Mouse (Mus musculus): Measurements from ENCODE around the gene Exoc4. TPM values are rescaled to one million over a fixed set of nuclear protein-coding genes. Genes with fewer than 3 reads are reported as not detected.

Exoc4 gene
- polyA plus RNA-seq, 1 experiment from 2014 or later, result 70.0 TPM

DNA sequence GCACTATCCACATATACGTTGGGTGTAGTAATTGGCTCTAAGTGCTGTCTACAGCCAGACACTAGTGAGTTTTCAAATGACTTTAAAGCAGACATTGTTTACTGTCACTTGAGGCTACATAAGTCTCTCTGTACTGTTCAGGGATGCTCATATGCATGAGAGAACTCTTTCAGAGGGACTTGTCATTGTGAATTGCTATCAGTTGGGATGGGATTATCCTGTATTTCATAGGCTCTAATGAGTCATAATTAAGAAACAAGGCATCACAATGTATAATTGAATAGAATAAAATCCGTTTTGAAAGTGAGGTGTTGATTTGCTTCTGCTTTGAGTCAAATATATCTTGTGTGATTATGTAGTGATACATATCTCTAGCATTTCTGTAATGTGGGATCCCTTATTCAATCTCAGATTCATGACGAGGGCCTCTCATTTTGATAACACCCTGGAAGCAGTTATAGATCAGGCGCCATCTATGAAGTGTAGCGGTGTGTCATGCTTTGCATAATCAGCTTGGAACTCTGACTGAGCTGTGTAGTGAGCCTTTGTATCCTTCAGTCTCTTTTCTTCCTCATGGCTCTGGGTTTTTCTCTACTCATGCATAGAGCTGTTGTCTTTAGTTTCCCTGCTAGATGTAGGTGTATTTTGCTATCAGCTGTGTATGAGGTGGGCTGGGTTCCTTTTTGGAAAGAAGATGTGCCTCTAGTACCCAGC lies 8.3 kb downstream of the Exoc4 start:
- Histone ChIP-seq H3K4me1 (replicated peaks; ENCODE audit: control insufficient read depth, insufficient read depth, low read length) (peaks cover 5% of the 10 kb centered on the region; the same call in 1 of the 2 replicates), H3K4me2 (ENCODE audit: low read length) (no peak overlapping the region), H3K27ac (ENCODE audit: low read length) (no peak overlapping the region), H3K27me3 (replicated peaks; ENCODE audit: control insufficient read depth, insufficient read depth, low read length) (no peaks in the 10 kb centered on the region), H3K36me3 (ENCODE audit: control insufficient read depth, insufficient read depth) (no peaks in the 10 kb centered on the region), H3K9ac (replicated peaks; ENCODE audit: low read depth, low read length) (no peak overlapping the region), H3K4me3 (replicated peaks; ENCODE audit: low read length) (no peak overlapping the region), H3K9me3 (ENCODE audit: control insufficient read depth, low read length) (no peaks in the 10 kb centered on the region)
- ATAC-seq, result 0 out of 2 replicates have a peak, but pooled peaks have one; percentile 58
- 39% methylated on average over 5 of the region's 5 CpGs for WGBS

DNA sequence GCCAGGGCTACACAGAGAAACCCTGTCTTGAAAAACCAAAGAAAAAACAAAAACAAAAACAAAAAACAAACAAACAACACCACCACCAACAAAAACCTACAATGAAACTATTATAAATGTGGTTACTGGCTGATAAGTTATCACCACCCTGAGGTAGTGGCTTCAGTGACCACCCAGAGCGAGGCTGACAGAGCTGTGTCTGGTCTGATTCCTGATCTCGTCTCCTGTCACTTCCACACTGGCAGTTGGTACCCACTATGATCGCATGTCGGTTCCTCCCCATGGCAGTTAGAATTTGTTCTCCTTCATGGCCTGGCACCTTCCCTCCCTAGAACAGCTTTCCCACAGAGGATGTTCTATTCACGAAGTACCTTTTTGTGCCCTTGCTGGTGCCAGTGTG lies 11.0 kb downstream of the Exoc4 start:
- Histone ChIP-seq H3K9me3 (ENCODE audit: control insufficient read depth, low read length) (no peaks in the 10 kb centered on the region), H3K4me1 (replicated peaks; ENCODE audit: control insufficient read depth, insufficient read depth, low read length) (peaks cover 11% of the 10 kb centered on the region), H3K9ac (replicated peaks; ENCODE audit: low read depth, low read length) (no peak overlapping the region), H3K36me3 (ENCODE audit: control insufficient read depth, insufficient read depth) (no peaks in the 10 kb centered on the region), H3K27ac (ENCODE audit: low read length) (no peak overlapping the region), H3K4me3 (replicated peaks; ENCODE audit: low read length) (no peak overlapping the region), H3K27me3 (replicated peaks; ENCODE audit: control insufficient read depth, insufficient read depth, low read length) (no peaks in the 10 kb centered on the region), H3K4me2 (ENCODE audit: low read length) (no peak overlapping the region)
- no peak for ATAC-seq
- WGBS, result 90% methylated on average over 5 of the region's 5 CpGs

GRCm38 (mm10) chr6:33261606-33262005 lies 12.7 kb downstream of the Exoc4 start:
- Histone ChIP-seq H3K27me3 (replicated peaks; ENCODE audit: control insufficient read depth, insufficient read depth, low read length) (no peaks in the 10 kb centered on the region), H3K9ac (replicated peaks; ENCODE audit: low read depth, low read length) (no peak overlapping the region), H3K4me2 (ENCODE audit: low read length) (no peak overlapping the region), H3K9me3 (ENCODE audit: control insufficient read depth, low read length) (no peaks in the 10 kb centered on the region), H3K36me3 (ENCODE audit: control insufficient read depth, insufficient read depth) (peaks cover 2% of the 10 kb centered on the region; the same call in 1 of the 2 replicates), H3K27ac (ENCODE audit: low read length) (no peak overlapping the region), H3K4me1 (replicated peaks; ENCODE audit: control insufficient read depth, insufficient read depth, low read length) (peaks cover 11% of the 10 kb centered on the region), H3K4me3 (replicated peaks; ENCODE audit: low read length) (no peak overlapping the region)
- ATAC-seq, result no peak
- 90% methylated on average over 3 of the region's 3 CpGs for WGBS

GRCm38 (mm10) chr6:33263950-33264349 lies 15.1 kb downstream of the Exoc4 start:
- Histone ChIP-seq H3K27me3 (replicated peaks; ENCODE audit: control insufficient read depth, insufficient read depth, low read length) (no peaks in the 10 kb centered on the region), H3K4me1 (replicated peaks; ENCODE audit: control insufficient read depth, insufficient read depth, low read length) (peaks cover 8% of the 10 kb centered on the region), H3K9me3 (ENCODE audit: control insufficient read depth, low read length) (no peaks in the 10 kb centered on the region), H3K4me2 (ENCODE audit: low read length) (no peak overlapping the region), H3K27ac (ENCODE audit: low read length) (no peak overlapping the region), H3K4me3 (replicated peaks; ENCODE audit: low read length) (no peak overlapping the region), H3K9ac (replicated peaks; ENCODE audit: low read depth, low read length) (no peak overlapping the region), H3K36me3 (ENCODE audit: control insufficient read depth, insufficient read depth) (peaks cover 2% of the 10 kb centered on the region; the same call in 1 of the 2 replicates)
- no peak for ATAC-seq
- WGBS, result 51% methylated on average over 5 of the region's 5 CpGs

GRCm38 (mm10) chr6:33264388-33264787 lies 15.5 kb downstream of the Exoc4 start:
- no peak for ATAC-seq
- Histone ChIP-seq H3K9me3 (ENCODE audit: control insufficient read depth, low read length) (no peaks in the 10 kb centered on the region), H3K4me3 (replicated peaks; ENCODE audit: low read length) (no peak overlapping the region), H3K4me2 (ENCODE audit: low read length) (no peak overlapping the region), H3K27ac (ENCODE audit: low read length) (no peak overlapping the region), H3K36me3 (ENCODE audit: control insufficient read depth, insufficient read depth) (peaks cover 2% of the 10 kb centered on the region; the same call in 1 of the 2 replicates), H3K27me3 (replicated peaks; ENCODE audit: control insufficient read depth, insufficient read depth, low read length) (no peaks in the 10 kb centered on the region), H3K9ac (replicated peaks; ENCODE audit: low read depth, low read length) (no peak overlapping the region), H3K4me1 (replicated peaks; ENCODE audit: control insufficient read depth, insufficient read depth, low read length) (peaks cover 8% of the 10 kb centered on the region)
- 77% methylated on average over 2 of the region's 2 CpGs for WGBS

DNA sequence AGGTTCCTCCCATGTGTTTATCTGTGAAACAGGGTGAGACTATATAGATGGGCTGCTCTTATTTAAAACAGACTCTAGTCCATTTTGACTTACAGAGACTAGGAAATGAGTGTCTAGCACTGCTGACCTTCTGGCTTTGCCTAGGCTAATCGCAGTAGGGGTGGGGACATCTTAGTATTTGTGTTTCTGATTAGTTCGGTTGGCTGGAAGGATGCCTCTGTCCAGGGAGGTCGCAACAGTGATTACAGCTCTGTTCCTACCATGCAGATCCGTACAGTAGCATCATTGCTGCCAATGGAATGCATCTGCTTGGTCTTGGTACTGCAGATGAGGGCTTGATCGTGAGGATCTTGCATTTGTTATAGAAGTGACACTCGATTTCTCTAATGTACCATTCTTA lies 18.7 kb downstream of the Exoc4 start:
- 93% methylated on average over 6 of the region's 6 CpGs for WGBS
- no peak overlapping the region for H3K4me3 ChIP-seq (replicated peaks; ENCODE audit: low read length)
- H3K27me3 ChIP-seq (replicated peaks; ENCODE audit: control insufficient read depth, insufficient read depth, low read length), result no peaks in the 10 kb centered on the region
- H3K9ac ChIP-seq (replicated peaks; ENCODE audit: low read depth, low read length), result no peak overlapping the region
- no peak overlapping the region for H3K4me2 ChIP-seq (ENCODE audit: low read length)
- H3K9me3 ChIP-seq (ENCODE audit: control insufficient read depth, low read length), result no peaks in the 10 kb centered on the region
- H3K27ac ChIP-seq (ENCODE audit: low read length), result no peak overlapping the region
- peaks cover 8% of the 10 kb centered on the region for H3K4me1 ChIP-seq (replicated peaks; ENCODE audit: control insufficient read depth, insufficient read depth, low read length)
- peaks cover 5% of the 10 kb centered on the region for H3K36me3 ChIP-seq (ENCODE audit: control insufficient read depth, insufficient read depth)
- ATAC-seq, result no peak

- Histone ChIP-seq H3K9ac (replicated peaks; ENCODE audit: low read depth, low read length) (no peak overlapping the region), H3K36me3 (ENCODE audit: control insufficient read depth, insufficient read depth) (no peaks in the 10 kb centered on the region), H3K9me3 (ENCODE audit: control insufficient read depth, low read length) (no peaks in the 10 kb centered on the region), H3K4me3 (replicated peaks; ENCODE audit: low read length) (no peak overlapping the region), H3K4me1 (replicated peaks; ENCODE audit: control insufficient read depth, insufficient read depth, low read length) (peaks cover 5% of the 10 kb centered on the region; the same call in 1 of the 2 replicates), H3K27me3 (replicated peaks; ENCODE audit: control insufficient read depth, insufficient read depth, low read length) (no peaks in the 10 kb centered on the region), H3K27ac (ENCODE audit: low read length) (0 out of 2 replicates have a peak overlapping the region, but pooled peaks have one; percentile 29), H3K4me2 (ENCODE audit: low read length) (no peak overlapping the region)
- peak; percentile 85 for ATAC-seq
- 8% methylated on average over 3 of the region's 3 CpGs for WGBS
These were observed 34.6 kb downstream of the Exoc4 start for GRCm38 (mm10) chr6:33283523-33283922.

DNA sequence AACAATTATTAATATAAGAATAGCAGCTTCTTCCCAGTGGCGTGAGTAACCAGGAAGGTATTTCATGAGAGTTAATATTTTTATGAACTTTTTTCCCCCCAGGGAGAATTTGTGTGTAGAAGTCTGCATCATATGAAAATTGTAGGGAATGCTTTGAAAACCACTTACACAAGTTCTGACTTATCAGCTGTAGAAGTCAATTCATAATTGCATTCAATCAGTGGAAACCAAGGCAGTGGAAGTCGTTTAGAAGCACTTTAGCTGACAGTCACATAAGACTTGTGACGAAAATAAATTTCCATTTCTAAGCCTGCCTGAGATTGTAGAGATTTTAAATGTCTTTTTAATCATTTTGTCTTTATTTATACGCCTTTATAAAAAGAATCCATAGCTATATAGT lies 35.1 kb downstream of the Exoc4 start:
- Histone ChIP-seq H3K4me3 (replicated peaks; ENCODE audit: low read length) (no peak overlapping the region), H3K36me3 (ENCODE audit: control insufficient read depth, insufficient read depth) (no peaks in the 10 kb centered on the region), H3K27ac (ENCODE audit: low read length) (no peak overlapping the region), H3K4me1 (replicated peaks; ENCODE audit: control insufficient read depth, insufficient read depth, low read length) (peaks cover 5% of the 10 kb centered on the region; the same call in 1 of the 2 replicates), H3K4me2 (ENCODE audit: low read length) (no peak overlapping the region), H3K9ac (replicated peaks; ENCODE audit: low read depth, low read length) (no peak overlapping the region), H3K9me3 (ENCODE audit: control insufficient read depth, low read length) (no peaks in the 10 kb centered on the region), H3K27me3 (replicated peaks; ENCODE audit: control insufficient read depth, insufficient read depth, low read length) (no peaks in the 10 kb centered on the region)
- WGBS, result 42% methylated on average over 4 of the region's 4 CpGs
- ATAC-seq, result no peak

GRCm38 (mm10) chr6:33286376-33286775 lies 37.5 kb downstream of the Exoc4 start:
- no peak overlapping the region for H3K4me3 ChIP-seq (replicated peaks; ENCODE audit: low read length)
- no peak overlapping the region for H3K27ac ChIP-seq (ENCODE audit: low read length)
- 73% methylated on average over 6 of the region's 6 CpGs for WGBS
- no peaks in the 10 kb centered on the region for H3K27me3 ChIP-seq (replicated peaks; ENCODE audit: control insufficient read depth, insufficient read depth, low read length)
- no peaks in the 10 kb centered on the region for H3K36me3 ChIP-seq (ENCODE audit: control insufficient read depth, insufficient read depth)
- H3K4me2 ChIP-seq (ENCODE audit: low read length), result no peak overlapping the region
- no peak for ATAC-seq
- no peak overlapping the region for H3K9ac ChIP-seq (replicated peaks; ENCODE audit: low read depth, low read length)
- H3K9me3 ChIP-seq (ENCODE audit: control insufficient read depth, low read length), result no peaks in the 10 kb centered on the region
- peaks cover 5% of the 10 kb centered on the region; the same call in 1 of the 2 replicates for H3K4me1 ChIP-seq (replicated peaks; ENCODE audit: control insufficient read depth, insufficient read depth, low read length)

All from forebrain, embryonic 16.5 days (tissue).